Mouse (Mus musculus) hindbrain, embryonic 15.5 days (tissue): ENCODE measurements around the gene Pcbp4. TPM values are rescaled to one million over a fixed set of nuclear protein-coding genes. Genes with fewer than 3 reads are reported as not detected.

ENCODE experiments used
- ATAC-seq: fragments of 200-750 bp; cut with Nextera tagmentation; 2 replicates; pipeline ENCODE4 v1.8.0; 2017; ENCODE audit warnings: low read depth, moderate number of reproducible peaks, moderate TSS enrichment; ENCODE audit not compliant: low FRiP score
- H3K27ac ChIP-seq: fragments of 300-500 bp; sonication (generic); replicated peaks from 2 replicates; pipeline ENCODE4 v1.5.1; 2015; ENCODE audit warnings: mild to moderate bottlenecking, inconsistent platforms
- H3K27me3 ChIP-seq: fragments of 300-500 bp; sonication (generic); 2 replicates; pipeline ENCODE4 v1.6.1; 2015; ENCODE audit warnings: control low read depth, inconsistent platforms
- H3K36me3 ChIP-seq: fragments of 300-500 bp; sonication (generic); 2 replicates; pipeline ENCODE4 v1.6.1; 2015; ENCODE audit warnings: control low read depth, inconsistent platforms
- H3K4me1 ChIP-seq: fragments of 300-500 bp; sonication (generic); replicated peaks from 2 replicates; pipeline ENCODE4 v1.6.1; 2015; ENCODE audit warnings: control low read depth, inconsistent platforms
- H3K4me2 ChIP-seq: fragments of 300-500 bp; sonication (generic); 2 replicates; pipeline ENCODE4 v1.6.1; 2015; ENCODE audit warnings: moderate library complexity, mild to moderate bottlenecking, inconsistent platforms
- H3K4me3 ChIP-seq: fragments of 300-500 bp; sonication (generic); 2 replicates; pipeline ENCODE4 v1.5.1; 2015; ENCODE audit warnings: mild to moderate bottlenecking, inconsistent platforms
- H3K9ac ChIP-seq: fragments of 300-500 bp; sonication (generic); 2 replicates; pipeline ENCODE4 v1.6.1; 2015; ENCODE audit warnings: inconsistent platforms
- H3K9me3 ChIP-seq: fragments of 300-500 bp; sonication (generic); 2 replicates; pipeline ENCODE4 v1.6.1; 2016; ENCODE audit warnings: control low read depth, inconsistent platforms
- WGBS: fragments of 180-500 bp; shearing (Covaris S2); methylation state at CpG from one replicate; pipeline ENCODE4 v1.1.7; 2015; 5-methylcytosine and 5-hydroxymethylcytosine counted together
- polyA plus RNA-seq: library from polyadenylated mRNA; unstranded; fragments of >200 nt; fragmentation: Nextera tagmentation; extraction: Ambion mirVana; gene quantifications from 2 replicates; pipeline ENCODE4 v1.2.1, GENCODE M21; 2015

The Pcbp4 gene
- polyA plus RNA-seq, 1 experiment from 2014 or later, result 264 TPM

- H3K27ac ChIP-seq, result 0 out of 2 replicates have a peak overlapping the region, but pooled peaks have one; percentile 91
- H3K4me1 ChIP-seq, result peaks cover 59% of the 10 kb centered on the region
Measured at GRCm38 (mm10) chr9:106457920-106458319, 4.8 kb downstream of the Pcbp4 start.

GRCm38 (mm10) chr9:106459946-106460345 is 6.9 kb downstream of the Pcbp4 start:
- H3K27me3 ChIP-seq, result no peaks in the 10 kb centered on the region
- no peak overlapping the region for H3K4me3 ChIP-seq
- 82% methylated on average over 15 of the region's 15 CpGs for WGBS
- no peak overlapping the region for H3K27ac ChIP-seq
- no peak overlapping the region for H3K4me2 ChIP-seq
- no peak for ATAC-seq
- peaks cover 57% of the 10 kb centered on the region for H3K4me1 ChIP-seq
- H3K9me3 ChIP-seq, result no peaks in the 10 kb centered on the region
- H3K36me3 ChIP-seq, result peaks cover 28% of the 10 kb centered on the region
- no peak overlapping the region for H3K9ac ChIP-seq

More at GRCm38 (mm10) chr9:106457920-106458319, 4.8 kb downstream of the Pcbp4 start:
- Histone ChIP-seq H3K27me3 (no peaks in the 10 kb centered on the region), H3K9me3 (no peaks in the 10 kb centered on the region), H3K9ac (no peak overlapping the region), H3K36me3 (peaks cover 20% of the 10 kb centered on the region), H3K4me2 (peak overlapping the region; percentile 91), H3K4me3 (no peak overlapping the region)
- no peak for ATAC-seq
- WGBS, result 43% methylated on average over 5 of the region's 5 CpGs

- H3K4me2 ChIP-seq, result no peak overlapping the region
- ATAC-seq, result no peak
- H3K27ac ChIP-seq, result no peak overlapping the region
- no peaks in the 10 kb centered on the region for H3K27me3 ChIP-seq
- H3K9me3 ChIP-seq, result no peaks in the 10 kb centered on the region
- peaks cover 28% of the 10 kb centered on the region for H3K36me3 ChIP-seq
- peaks cover 57% of the 10 kb centered on the region for H3K4me1 ChIP-seq
- H3K9ac ChIP-seq, result no peak overlapping the region
- H3K4me3 ChIP-seq, result no peak overlapping the region
- WGBS, result 75% methylated on average over 18 of the region's 18 CpGs
Measured at GRCm38 (mm10) chr9:106460401-106461025, 7.4 kb downstream of the Pcbp4 start.

- Histone ChIP-seq H3K36me3 (peaks cover 28% of the 10 kb centered on the region), H3K9me3 (no peaks in the 10 kb centered on the region), H3K4me3 (no peak overlapping the region), H3K27me3 (no peaks in the 10 kb centered on the region), H3K27ac (no peak overlapping the region), H3K4me2 (no peak overlapping the region), H3K9ac (no peak overlapping the region), H3K4me1 (peaks cover 57% of the 10 kb centered on the region)
- no peak for ATAC-seq
- 94% methylated on average over 9 of the region's 9 CpGs for WGBS
Measured at GRCm38 (mm10) chr9:106461026-106461415, 7.9 kb downstream of the Pcbp4 start.

DNA sequence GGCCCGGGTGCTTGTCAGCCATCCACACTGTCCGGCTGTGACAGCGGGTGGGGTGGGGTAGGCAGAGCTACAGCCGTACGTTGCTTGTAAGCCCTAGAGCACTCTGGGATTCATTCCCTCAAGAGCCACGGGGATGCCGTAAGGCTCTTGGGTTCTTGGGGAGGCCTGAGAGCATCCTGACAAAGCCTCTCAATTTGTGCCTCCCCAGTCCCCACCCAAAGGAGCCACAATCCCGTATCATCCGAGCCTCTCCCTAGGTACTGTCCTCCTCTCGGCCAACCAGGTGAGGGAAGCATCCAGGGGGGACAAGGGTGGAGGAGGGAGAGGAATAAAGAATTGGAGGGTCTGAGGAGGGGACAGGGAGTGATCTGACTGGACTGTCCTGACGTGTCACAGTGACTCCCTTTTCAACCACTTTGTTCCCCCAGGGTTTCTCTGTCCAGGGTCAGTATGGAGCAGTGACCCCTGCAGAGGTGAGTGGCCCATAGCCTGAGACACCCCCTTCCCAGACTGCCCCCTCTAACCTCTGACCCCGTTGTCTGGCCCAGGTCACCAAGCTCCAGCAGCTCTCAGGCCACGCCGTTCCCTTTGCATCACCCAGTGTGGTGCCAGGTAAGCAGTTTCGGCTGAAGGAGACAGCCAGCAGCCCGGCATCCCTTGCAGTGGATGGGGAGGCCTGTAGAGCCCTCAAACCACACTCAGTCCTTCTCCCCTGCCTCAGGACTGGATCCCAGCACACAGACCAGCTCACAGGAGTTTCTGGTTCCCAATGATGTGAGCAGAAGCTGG is 8.7 kb downstream of the Pcbp4 start:
- 79% methylated on average over 16 of the region's 16 CpGs for WGBS
- no peaks in the 10 kb centered on the region for H3K27me3 ChIP-seq
- H3K4me3 ChIP-seq, result no peak overlapping the region
- peaks cover 51% of the 10 kb centered on the region for H3K4me1 ChIP-seq
- H3K9me3 ChIP-seq, result no peaks in the 10 kb centered on the region
- no peak overlapping the region for H3K9ac ChIP-seq
- no peak overlapping the region for H3K27ac ChIP-seq
- no peak for ATAC-seq
- H3K36me3 ChIP-seq, result peaks cover 28% of the 10 kb centered on the region
- no peak overlapping the region for H3K4me2 ChIP-seq

DNA sequence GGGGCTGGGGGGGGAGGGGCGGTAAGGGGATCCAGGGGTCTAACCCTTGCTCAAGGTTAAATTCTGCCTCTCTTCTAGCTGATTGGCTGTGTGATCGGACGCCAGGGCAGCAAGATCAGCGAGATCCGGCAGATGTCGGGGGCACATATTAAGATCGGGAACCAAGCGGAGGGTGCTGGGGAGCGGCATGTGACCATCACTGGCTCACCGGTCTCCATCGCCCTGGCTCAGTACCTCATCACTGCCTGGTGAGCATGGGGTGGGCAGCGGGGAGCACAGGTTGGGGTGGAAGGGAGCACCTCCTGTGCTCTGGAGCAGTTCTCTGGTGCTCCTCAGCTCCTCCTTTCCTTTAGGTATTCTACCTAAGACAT is 9.3 kb downstream of the Pcbp4 start:
- Histone ChIP-seq H3K27ac (no peak overlapping the region), H3K4me3 (no peak overlapping the region), H3K4me1 (peaks cover 45% of the 10 kb centered on the region), H3K27me3 (no peaks in the 10 kb centered on the region), H3K4me2 (no peak overlapping the region), H3K36me3 (peaks cover 28% of the 10 kb centered on the region), H3K9me3 (no peaks in the 10 kb centered on the region), H3K9ac (no peak overlapping the region)
- ATAC-seq, result no peak
- WGBS, result 86% methylated on average over 12 of the region's 12 CpGs

DNA sequence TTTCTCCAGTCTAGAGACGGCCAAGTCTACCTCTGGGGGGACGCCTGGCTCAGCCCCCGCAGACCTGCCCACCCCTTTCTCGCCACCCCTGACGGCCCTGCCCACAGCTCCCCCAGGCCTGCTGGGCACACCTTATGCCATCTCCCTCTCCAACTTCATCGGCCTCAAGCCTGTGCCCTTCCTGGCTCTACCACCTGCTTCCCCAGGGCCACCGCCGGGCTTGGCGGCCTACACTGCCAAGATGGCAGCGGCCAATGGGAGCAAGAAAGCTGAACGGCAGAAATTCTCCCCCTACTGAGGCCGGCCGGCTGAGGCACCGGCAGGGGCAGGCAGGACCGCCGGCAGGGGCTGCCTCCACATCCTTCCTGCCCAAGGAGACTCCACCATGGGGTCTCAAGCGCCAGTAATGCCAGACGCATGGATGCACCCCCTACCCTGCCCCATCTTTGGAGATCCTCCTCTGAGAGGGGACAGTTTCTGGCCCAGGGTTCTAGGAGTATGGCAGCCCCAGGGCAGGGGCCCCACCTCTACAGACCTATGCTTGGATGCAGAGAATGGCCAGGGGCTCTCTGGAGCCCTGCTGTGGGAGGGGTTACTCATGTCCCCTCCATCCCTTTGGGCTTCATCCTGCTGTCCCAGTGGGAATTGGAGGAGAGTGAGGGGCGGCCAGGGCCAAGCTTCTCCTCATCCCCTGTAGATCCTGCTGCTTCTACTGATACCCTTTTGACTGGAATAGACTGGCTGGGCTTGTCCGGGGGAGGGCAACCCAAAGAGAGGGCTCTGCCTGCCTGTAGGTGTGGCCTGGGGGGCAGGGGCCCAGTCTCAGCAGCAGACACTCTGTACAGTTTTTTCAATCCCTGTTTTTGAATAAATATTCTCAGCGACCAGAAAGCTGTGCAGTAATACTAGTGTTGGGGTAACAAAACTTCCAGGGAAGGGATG is 10.3 kb downstream of the Pcbp4 start:
- Histone ChIP-seq H3K4me2 (no peak overlapping the region), H3K27ac (no peak overlapping the region), H3K27me3 (no peaks in the 10 kb centered on the region), H3K4me3 (no peak overlapping the region), H3K9me3 (no peaks in the 10 kb centered on the region), H3K36me3 (peaks cover 28% of the 10 kb centered on the region), H3K4me1 (peaks cover 36% of the 10 kb centered on the region), H3K9ac (no peak overlapping the region)
- no peak for ATAC-seq
- WGBS, result 75% methylated on average over 21 of the region's 21 CpGs

GRCm38 (mm10) chr9:106464751-106465541 is 11.9 kb downstream of the Pcbp4 start:
- no peaks in the 10 kb centered on the region for H3K9me3 ChIP-seq
- no peaks in the 10 kb centered on the region for H3K27me3 ChIP-seq
- H3K9ac ChIP-seq, result peak overlapping the region; percentile 73
- WGBS, result 2% methylated on average over 86 of the region's 99 CpGs
- H3K4me1 ChIP-seq, result peaks cover 23% of the 10 kb centered on the region
- peak; percentile 78 for ATAC-seq
- H3K27ac ChIP-seq, result peak overlapping the region; percentile 90
- peak overlapping the region; percentile 91 for H3K4me2 ChIP-seq
- H3K4me3 ChIP-seq, result peak overlapping the region; percentile 49
- peaks cover 28% of the 10 kb centered on the region for H3K36me3 ChIP-seq

- H3K4me3 ChIP-seq, result peak within 1 kb of the TSS; percentile 49
- peak within 1 kb of the TSS; percentile 73 for H3K9ac ChIP-seq
- H3K9me3 ChIP-seq, result no peaks in the 10 kb centered on the region
- no peaks in the 10 kb centered on the region for H3K27me3 ChIP-seq
- peak within 1 kb of the TSS; percentile 91 for H3K4me2 ChIP-seq
- H3K27ac ChIP-seq, result peak within 1 kb of the TSS; percentile 90
- 23% methylated on average over 26 of the region's 26 CpGs for WGBS
- H3K36me3 ChIP-seq, result peaks cover 25% of the 10 kb centered on the region
- peaks cover 22% of the 10 kb centered on the region for H3K4me1 ChIP-seq
- peak; percentile 36 for ATAC-seq
Measured at GRCm38 (mm10) chr9:106465571-106466200, 12.6 kb downstream of the Pcbp4 start, which contains the start of gene Gpr62. Gene Gpr62, minus strand, starts transcription at chr9:106465938.

DNA sequence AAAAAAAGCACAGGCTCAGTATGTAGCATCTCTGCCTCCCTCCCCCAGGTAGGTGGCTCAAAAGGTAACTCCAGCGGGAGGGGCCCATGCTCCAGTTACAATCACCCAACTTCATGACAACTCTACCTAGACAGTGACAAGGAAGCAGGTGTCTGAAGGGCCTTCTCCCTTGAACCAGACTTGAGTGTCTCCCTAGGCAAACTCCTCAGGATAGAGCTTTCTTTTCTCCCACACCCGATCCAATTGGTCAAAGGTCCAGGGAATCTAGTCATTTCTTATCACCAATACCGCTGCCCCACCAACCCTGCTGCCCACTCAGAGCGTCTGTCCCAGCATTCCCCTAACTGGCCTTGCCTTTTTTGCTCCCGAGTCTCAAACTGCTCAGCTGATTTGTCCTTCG is 13.6 kb downstream of the Pcbp4 start:
- Histone ChIP-seq H3K4me1 (peaks cover 22% of the 10 kb centered on the region), H3K27ac (no peak overlapping the region), H3K36me3 (peaks cover 17% of the 10 kb centered on the region), H3K4me2 (no peak overlapping the region), H3K9ac (no peak overlapping the region), H3K4me3 (no peak overlapping the region), H3K9me3 (no peaks in the 10 kb centered on the region), H3K27me3 (no peaks in the 10 kb centered on the region)
- WGBS, result 88% methylated on average over 6 of the region's 6 CpGs
- no peak for ATAC-seq

GRCm38 (mm10) chr9:106467746-106468145 is 14.7 kb downstream of the Pcbp4 start:
- no peak overlapping the region for H3K9ac ChIP-seq
- no peak overlapping the region for H3K27ac ChIP-seq
- H3K4me3 ChIP-seq, result no peak overlapping the region
- 89% methylated on average over 7 of the region's 7 CpGs for WGBS
- no peak for ATAC-seq
- H3K36me3 ChIP-seq, result peaks cover 8% of the 10 kb centered on the region; the same call in 1 of the 2 replicates
- peaks cover 22% of the 10 kb centered on the region for H3K4me1 ChIP-seq
- H3K9me3 ChIP-seq, result no peaks in the 10 kb centered on the region
- no peak overlapping the region for H3K4me2 ChIP-seq
- no peaks in the 10 kb centered on the region for H3K27me3 ChIP-seq
